Mouse (Mus musculus): ENCODE data around the gene Prf1. TPM values are rescaled to one million over a fixed set of nuclear protein-coding genes. Genes with fewer than 3 reads are reported as not detected.

Gene Prf1
- 10 to 100 TPM; 11.8 to 12.6 TPM for total RNA-seq (2023)

DNA sequence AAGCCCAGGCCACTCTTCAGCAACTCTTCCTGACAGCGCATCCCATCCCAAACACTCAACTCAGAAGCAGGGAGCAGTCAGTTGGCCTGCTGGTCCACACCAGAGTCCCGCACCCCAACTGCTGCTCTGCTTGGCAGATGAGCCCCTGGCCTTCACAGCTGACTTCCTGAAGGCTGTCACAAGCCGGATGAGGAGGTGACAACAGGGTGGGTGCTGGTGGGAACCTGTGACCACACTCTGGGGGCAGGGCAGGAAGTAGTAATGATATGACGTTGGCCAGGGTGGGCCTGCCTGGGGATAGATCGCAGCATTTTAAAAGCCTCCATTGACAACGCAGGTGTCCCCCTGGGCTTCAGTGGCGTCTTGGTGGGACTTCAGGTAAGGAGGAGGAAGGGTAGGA is at the start of gene Prf1:
Gene Prf1, plus strand, starts transcription at position 357 of the 400 bp plus-strand sequence.

DNA sequence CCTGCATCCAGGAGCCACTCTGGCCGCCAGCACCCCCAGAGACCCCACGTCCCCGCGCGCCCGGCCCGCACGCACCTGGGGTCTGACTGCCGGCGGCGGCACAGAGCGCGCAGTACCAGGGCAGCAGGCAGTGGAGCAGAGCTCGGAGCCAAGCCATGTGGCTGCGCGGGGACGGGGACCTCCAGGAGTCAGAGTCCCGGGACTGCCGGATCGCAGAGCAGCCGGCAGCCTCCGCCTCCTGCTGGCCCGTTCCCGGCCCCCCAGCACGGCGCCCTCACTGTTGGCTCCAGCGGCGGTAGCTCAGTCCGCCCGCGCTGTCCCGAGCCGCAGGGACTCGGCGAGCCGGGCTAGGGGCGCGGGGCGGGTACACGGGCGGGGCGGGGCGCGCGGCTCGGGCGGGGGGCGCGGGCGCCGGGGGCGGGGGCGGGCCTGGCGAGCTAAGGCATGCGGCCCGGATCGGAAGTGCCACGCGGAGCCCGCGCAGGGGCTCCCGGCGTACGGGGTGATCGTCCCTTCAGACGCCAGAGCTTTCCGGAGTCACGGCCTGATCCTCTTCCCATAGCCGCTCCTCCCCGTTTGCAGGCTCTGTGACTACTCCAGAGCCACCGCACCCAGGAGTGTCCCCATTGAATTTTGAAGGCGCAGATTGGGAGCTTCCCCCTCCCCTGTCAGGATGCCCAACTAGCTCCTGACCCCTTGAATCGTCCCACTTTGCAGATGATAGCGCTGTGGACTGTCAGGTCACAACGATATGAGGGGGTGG is 24.4 kb upstream of the Prf1 start, which contains the start of gene Adamts14:
Gene Adamts14, minus strand, starts transcription at position 358 of the 763 bp plus-strand sequence.

Other genes starting within 250 kb of the Prf1 start
- not detected for gene Pcbd1, start 208.5 kb upstream of the Prf1 start, total RNA-seq (2023)
- gene Sgpl1, start 150.1 kb upstream of the Prf1 start, total RNA-seq (2023) = 10 to 100 TPM; 89.7 to 93.6 TPM
- not detected for gene Tbata, start 125.9 kb upstream of the Prf1 start, total RNA-seq (2023)
- under 1 TPM in 1 of 2 experiments, not detected in 1; 0.55 TPM for gene Adamts14, start 24.4 kb upstream of the Prf1 start, total RNA-seq (2023)
- gene Pald1, start 85.7 kb downstream of the Prf1 start, total RNA-seq (2023) = 1 to 10 TPM; 1.4 to 2.3 TPM
- gene Nodal, start 120.1 kb downstream of the Prf1 start, total RNA-seq (2023) = not detected
- gene Eif4ebp2, start 154.8 kb downstream of the Prf1 start, total RNA-seq (2023) = 100 to 1,000 TPM; 131 to 142 TPM
- gene Lrrc20, start 178.0 kb downstream of the Prf1 start, total RNA-seq (2023) = 10 to 100 TPM; 11.2 to 16.2 TPM